Mouse (Mus musculus): ENCODE measurements around the gene Nfe2l2.

The Nfe2l2 gene

GRCm38 (mm10) chr2:75704234-75705161 lies at the start of gene Nfe2l2:
TSS of gene Nfe2l2 (minus strand) at chr2:75704641.
- DNase-seq (ENCODE audit: low read depth, low spot score) = peak; percentile 100

GRCm38 (mm10) chr2:75752306-75753175 lies 48.1 kb upstream of the Nfe2l2 start:
- peak; percentile 52 for DNase-seq (ENCODE audit: low read depth, low spot score)

GRCm38 (mm10) chr2:75751896-75752295 lies 47.5 kb upstream of the Nfe2l2 start:
- peak; percentile 66 for DNase-seq (ENCODE audit: low read depth, low spot score)

GRCm38 (mm10) chr2:75750869-75751268 lies 46.4 kb upstream of the Nfe2l2 start:
- no peak for DNase-seq (ENCODE audit: low read depth, low spot score)

GRCm38 (mm10) chr2:75750043-75750718 lies 45.7 kb upstream of the Nfe2l2 start:
- no peak for DNase-seq (ENCODE audit: low read depth, low spot score)

- no peak for DNase-seq (ENCODE audit: low read depth, low spot score)
Observed at GRCm38 (mm10) chr2:75748841-75749240, 44.4 kb upstream of the Nfe2l2 start.

GRCm38 (mm10) chr2:75737006-75737503 lies 32.6 kb upstream of the Nfe2l2 start:
- DNase-seq (ENCODE audit: low read depth, low spot score) = no peak

GRCm38 (mm10) chr2:75734196-75734865 lies 29.9 kb upstream of the Nfe2l2 start:
- DNase-seq (ENCODE audit: low read depth, low spot score) = no peak

GRCm38 (mm10) chr2:75733177-75733576 lies 28.7 kb upstream of the Nfe2l2 start:
- DNase-seq (ENCODE audit: low read depth, low spot score) = no peak

GRCm38 (mm10) chr2:75731929-75732328 lies 27.5 kb upstream of the Nfe2l2 start:
- DNase-seq (ENCODE audit: low read depth, low spot score) = peak; percentile 43

GRCm38 (mm10) chr2:75731233-75731651 lies 26.8 kb upstream of the Nfe2l2 start:
- peak; percentile 26 for DNase-seq (ENCODE audit: low read depth, low spot score)

GRCm38 (mm10) chr2:75730052-75730451 lies 25.6 kb upstream of the Nfe2l2 start:
- no peak for DNase-seq (ENCODE audit: low read depth, low spot score)

- no peak for DNase-seq (ENCODE audit: low read depth, low spot score)
Observed at GRCm38 (mm10) chr2:75724863-75725445, 20.5 kb upstream of the Nfe2l2 start.

- DNase-seq (ENCODE audit: low read depth, low spot score) = no peak
Observed at GRCm38 (mm10) chr2:75723481-75723880, 19.0 kb upstream of the Nfe2l2 start.

- no peak for DNase-seq (ENCODE audit: low read depth, low spot score)
Observed at GRCm38 (mm10) chr2:75722893-75723292, 18.5 kb upstream of the Nfe2l2 start.

- no peak for DNase-seq (ENCODE audit: low read depth, low spot score)
Observed at GRCm38 (mm10) chr2:75720236-75721027, 16.0 kb upstream of the Nfe2l2 start.

GRCm38 (mm10) chr2:75719331-75719869 lies 15.0 kb upstream of the Nfe2l2 start:
- DNase-seq (ENCODE audit: low read depth, low spot score) = no peak

GRCm38 (mm10) chr2:75716046-75717016 lies 11.9 kb upstream of the Nfe2l2 start:
- peak; percentile 57 for DNase-seq (ENCODE audit: low read depth, low spot score)
